Mouse (Mus musculus): ENCODE results near the gene Ppp1r3d. TPM values are rescaled to one million over a fixed set of nuclear protein-coding genes. Genes with fewer than 3 reads are reported as not detected.

Gene Ppp1r3d
- total RNA-seq, 4 experiments from 2014 or later = 7.5 to 8.8 (median 7.9) TPM

DNA sequence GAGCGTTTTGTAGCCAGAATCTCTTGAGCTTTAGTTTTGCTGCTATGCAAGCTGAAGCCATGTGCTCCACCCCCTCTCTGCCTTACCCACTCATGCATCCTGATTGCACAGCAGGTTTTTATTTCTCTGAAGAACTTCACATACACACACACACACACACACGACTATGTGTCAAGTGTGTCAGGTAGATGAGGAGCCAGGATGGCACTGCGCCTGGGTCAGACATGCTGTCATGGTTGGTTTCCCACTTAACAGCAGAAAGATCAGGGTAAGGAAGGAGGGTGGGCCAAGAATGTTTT is 827 bp upstream of the Ppp1r3d start:
- DNase-seq (ENCODE audit: low spot score in 2 of 2) = peak in 1 of 2 experiments; percentile 57

- DNase-seq (ENCODE audit: low spot score in 2 of 2) = peak; percentile 50 to 65
These were observed 601 bp downstream of the Ppp1r3d start for GRCm38 (mm10) chr2:178413481-178414260.

DNA sequence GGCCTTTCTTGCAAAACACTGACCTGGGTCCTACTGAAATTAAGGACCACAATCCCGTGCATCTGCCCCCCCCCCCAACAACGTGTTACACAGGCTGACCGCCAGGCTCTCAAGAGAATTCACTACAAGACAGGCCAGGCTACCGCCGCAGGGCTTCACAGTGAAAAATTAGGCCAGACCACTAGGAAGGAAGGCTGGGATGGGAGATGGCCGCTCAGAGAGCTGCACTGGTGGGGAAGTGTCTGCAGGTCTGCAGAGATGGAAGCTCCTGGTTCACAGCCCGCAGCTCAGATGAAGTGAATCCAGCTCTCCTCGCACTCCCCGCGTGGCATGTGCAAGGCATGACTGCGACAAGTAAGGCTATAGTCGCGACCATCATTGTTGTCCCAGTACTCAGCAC is 1.2 kb downstream of the Ppp1r3d start:
- DNase-seq (ENCODE audit: low spot score in 2 of 2) = no peak

- DNase-seq (ENCODE audit: low spot score in 2 of 2) = peak in 1 of 2 experiments; percentile 57
These were observed 1.7 kb downstream of the Ppp1r3d start for GRCm38 (mm10) chr2:178412598-178412997.

DNA sequence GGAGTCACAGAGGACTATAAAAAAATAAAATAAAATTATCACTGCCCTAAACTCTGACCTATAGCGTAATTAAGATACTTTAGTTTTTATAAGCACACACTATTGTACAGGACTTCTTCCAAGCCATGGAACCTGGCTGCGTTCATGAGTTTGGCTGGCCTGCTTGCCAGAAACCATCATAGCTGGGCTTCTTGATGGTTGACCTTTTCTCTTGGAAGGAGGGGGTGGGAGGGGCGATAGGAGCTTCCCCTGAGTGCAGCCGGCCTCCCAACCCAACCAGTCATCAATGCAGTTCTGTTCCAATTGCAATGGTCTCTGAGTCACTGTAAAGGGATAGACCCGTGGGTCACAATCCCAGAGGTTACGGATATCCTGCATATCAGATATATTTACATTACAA is 4.0 kb downstream of the Ppp1r3d start:
- DNase-seq (ENCODE audit: low spot score in 2 of 2) = no peak

DNA sequence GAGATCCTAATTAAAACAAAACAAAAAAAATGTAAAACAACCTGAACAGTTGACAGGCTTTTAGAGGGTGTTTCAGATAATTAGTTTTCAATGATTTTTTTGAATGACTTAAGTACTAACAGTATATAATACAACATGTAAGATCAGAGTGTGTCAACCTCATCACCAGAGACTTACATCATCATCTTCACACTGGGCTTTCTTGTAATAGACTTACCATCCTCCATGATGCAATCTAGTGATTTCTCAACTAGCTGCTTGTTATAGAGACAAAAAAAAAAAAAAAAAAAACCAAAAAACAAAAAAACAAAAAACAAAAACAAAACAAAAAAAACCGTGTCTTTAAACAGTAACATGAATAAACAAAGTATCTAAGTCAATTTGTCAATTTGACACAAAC is 5.2 kb downstream of the Ppp1r3d start:
- DNase-seq (ENCODE audit: low spot score in 2 of 2) = no peak

- no peak for DNase-seq (ENCODE audit: low spot score in 2 of 2)
These were observed 7.0 kb downstream of the Ppp1r3d start, which contains the start of gene Sycp2 for GRCm38 (mm10) chr2:178407053-178407815. Sycp2 (minus strand) TSS chr2:178407685.

Other genes with a start within 250 kb of the Ppp1r3d start
- gene Sycp2, start 6.8 kb downstream of the Ppp1r3d start, total RNA-seq (2022) = 1 to 10 TPM in 3 of 4 experiments, under 1 TPM in 1; 0.87 to 2.9 (median 1.4) TPM
- gene Fam217b, start 52 bp upstream of the Ppp1r3d start, total RNA-seq (2022) = 10 to 100 TPM; 48.2 to 67.8 (median 59.7) TPM
- under 1 TPM; 0.11 to 0.40 (median 0.20) TPM for gene Cdh26, start 16.1 kb upstream of the Ppp1r3d start, total RNA-seq (2022)

Data from left cerebral cortex, adult 8-10 months (tissue).